Mouse (Mus musculus) mouse trophoblast stem cell (cell line): Measurements from ENCODE around the gene Twist2.

ENCODE experiments used
- in situ Hi-C, 2 experiments: fragments of 300-500 bp; cut with MseI, MboI; formaldehyde crosslinking; loops; 2 replicates in 1 of 2; 3 replicates in 1 of 2; pipeline ENCODE4 v1.15.1; 2025

The Twist2 gene

GRCm38 (mm10) chr1:91800967-91801843, at the start of gene Twist2:
Gene Twist2 (plus strand): TSS chr1:91801461.
- in situ Hi-C loops: no loop called here

- in situ Hi-C loops: no loop called here
Measured at GRCm38 (mm10) chr1:91752931-91753330, 48.3 kb upstream of the Twist2 start.

- in situ Hi-C loops: no loop called here
Measured at GRCm38 (mm10) chr1:91755102-91755501, 46.2 kb upstream of the Twist2 start.

GRCm38 (mm10) chr1:91757292-91757691, 44.0 kb upstream of the Twist2 start:
- in situ Hi-C loops: no loop called here

GRCm38 (mm10) chr1:91758143-91758542, 43.1 kb upstream of the Twist2 start:
- in situ Hi-C loops: no loop called here

GRCm38 (mm10) chr1:91758600-91759515, 42.4 kb upstream of the Twist2 start:
- in situ Hi-C loops: no loop called here

- in situ Hi-C loops: no loop called here
Measured at GRCm38 (mm10) chr1:91760140-91760986, 40.9 kb upstream of the Twist2 start.

GRCm38 (mm10) chr1:91762528-91763091, 38.7 kb upstream of the Twist2 start:
- in situ Hi-C loops: no loop called here

GRCm38 (mm10) chr1:91770221-91770624, 31.0 kb upstream of the Twist2 start:
- in situ Hi-C loops: no loop called here

GRCm38 (mm10) chr1:91770676-91771075, 30.6 kb upstream of the Twist2 start:
- in situ Hi-C loops: no loop called here

- in situ Hi-C loops: no loop called here
Measured at GRCm38 (mm10) chr1:91776928-91777327, 24.3 kb upstream of the Twist2 start.

- in situ Hi-C loops: no loop called here
Measured at GRCm38 (mm10) chr1:91779819-91780218, 21.4 kb upstream of the Twist2 start.

GRCm38 (mm10) chr1:91781182-91781581, 20.1 kb upstream of the Twist2 start:
- in situ Hi-C loops: no loop called here

GRCm38 (mm10) chr1:91784162-91784561, 17.1 kb upstream of the Twist2 start:
- in situ Hi-C loops: no loop called here

GRCm38 (mm10) chr1:91799323-91799722, 1.9 kb upstream of the Twist2 start:
- in situ Hi-C loops: no loop called here

- in situ Hi-C loops: no loop called here
Measured at GRCm38 (mm10) chr1:91800348-91800747, 913 bp upstream of the Twist2 start.

- in situ Hi-C loops: no loop called here
Measured at GRCm38 (mm10) chr1:91801844-91802366, 644 bp downstream of the Twist2 start.

GRCm38 (mm10) chr1:91802406-91803121, 1.3 kb downstream of the Twist2 start:
- in situ Hi-C loops: no loop called here

GRCm38 (mm10) chr1:91803416-91803815, 2.2 kb downstream of the Twist2 start:
- in situ Hi-C loops: no loop called here

GRCm38 (mm10) chr1:91816067-91816466, 14.8 kb downstream of the Twist2 start:
- in situ Hi-C loops: no loop called here
